9 mouse cellular contexts compared by ENCODE assay signal in the genomic region with DNA sequence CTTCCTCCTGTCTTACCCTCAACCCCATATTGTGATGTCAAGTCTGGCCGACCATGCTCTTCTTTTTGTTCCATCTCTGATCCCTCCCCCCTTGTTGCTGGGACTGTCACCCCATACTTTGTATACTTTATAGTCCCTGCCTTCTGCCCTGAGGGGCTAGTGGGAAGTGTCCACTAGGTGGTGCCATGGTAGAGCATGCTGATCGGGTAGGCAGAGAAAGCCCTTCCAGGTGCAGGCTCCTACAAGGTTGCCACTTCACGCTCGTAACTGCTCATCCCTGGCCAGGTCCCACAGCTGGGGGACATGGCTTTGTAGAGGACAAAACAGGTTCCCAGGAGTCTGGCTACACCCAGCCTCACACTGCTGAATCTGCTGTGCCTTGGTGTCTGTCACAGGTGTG. TPM values are rescaled to one million over a fixed set of nuclear protein-coding genes. Genes with fewer than 3 reads are reported as not detected.
DNase-seq lines count a peak whose midpoint lies in the region; ATAC-seq and TF ChIP-seq lines count a peak whose summit lies in the region.
"Had no signal": no experiment of that assay in that cellular context is flagged by ENCODE, and none has a peak within 500 bp of the region (broad histone marks: within the 10 kb centered on the region; RNA-seq: fewer than 3 reads in every experiment).

No protein-coding gene starts in this region.

- no peaks in the 10 kb centered on the region for H3K36me3 ChIP-seq in liver, embryonic 11.5 days (ENCODE audit: control insufficient read depth, insufficient read depth, low read length)
- H3K36me3 ChIP-seq in stomach, postnatal 0 days (ENCODE audit: control insufficient read depth, insufficient read depth, low read length): no peaks in the 10 kb centered on the region
- H3K36me3 ChIP-seq in hindbrain, embryonic 16.5 days (ENCODE audit: control insufficient read depth, insufficient read depth, low read length): no peaks in the 10 kb centered on the region
- H3K36me3 ChIP-seq: stomach, embryonic 15.5 days had no signal

- 0 out of 2 replicates have a peak, but pooled peaks cover 2% of the 10 kb centered on the region for H3K4me1 ChIP-seq in liver, embryonic 11.5 days (replicated peaks; ENCODE audit: control insufficient read depth, insufficient read depth, low read length)
- H3K4me1 ChIP-seq in embryonic fibroblast, embryonic 13.5 days (ENCODE audit: control insufficient read depth, insufficient read depth, low read length): peaks cover 30% of the 10 kb centered on the region
- H3K4me1 ChIP-seq in stomach, postnatal 0 days (replicated peaks; ENCODE audit: control insufficient read depth, insufficient read depth): peaks cover 7% of the 10 kb centered on the region
- no peaks in the 10 kb centered on the region for H3K4me1 ChIP-seq in hindbrain, embryonic 16.5 days (ENCODE audit: control insufficient read depth, insufficient read depth, low read depth, low read length)

- H3K27me3 ChIP-seq in liver, embryonic 11.5 days (replicated peaks; ENCODE audit: control insufficient read depth, insufficient read depth, low read length): no peaks in the 10 kb centered on the region
- no peaks in the 10 kb centered on the region for H3K27me3 ChIP-seq in stomach, postnatal 0 days (ENCODE audit: control insufficient read depth, insufficient read depth, low read length)
- H3K27me3 ChIP-seq in hindbrain, embryonic 16.5 days (replicated peaks; ENCODE audit: control insufficient read depth, insufficient read depth, low read length): no peaks in the 10 kb centered on the region
- H3K27me3 ChIP-seq: stomach, embryonic 15.5 days had no signal

- ATAC-seq in liver, embryonic 11.5 days (replicated peaks; ENCODE audit: low FRiP score): no peak
- ATAC-seq in stomach, postnatal 0 days (ENCODE audit: low FRiP score, low TSS enrichment): peak; percentile 50; the same call in 1 of the 2 replicates
- no peak for ATAC-seq in hindbrain, embryonic 16.5 days

- TF ChIP-seq EP300 in stomach, postnatal 0 days (optimal IDR thresholded peaks at IDR 0.05): no peak

- H3K4me3 ChIP-seq in liver, embryonic 11.5 days (ENCODE audit: low read depth, low read length): no peak overlapping the region
- no peak overlapping the region for H3K4me3 ChIP-seq in embryonic fibroblast, embryonic 13.5 days (ENCODE audit: insufficient read depth, low read length)
- H3K4me3 ChIP-seq in stomach, postnatal 0 days (ENCODE audit: low read depth, low read length): no peak overlapping the region
- no peak overlapping the region for H3K4me3 ChIP-seq in hindbrain, embryonic 16.5 days (ENCODE audit: low read length)
- H3K4me3 ChIP-seq: stomach, embryonic 15.5 days had no signal

- H3K4me2 ChIP-seq in liver, embryonic 11.5 days: no peak overlapping the region
- no peak overlapping the region for H3K4me2 ChIP-seq in stomach, postnatal 0 days (replicated peaks; ENCODE audit: low read depth)
- no peak overlapping the region for H3K4me2 ChIP-seq in hindbrain, embryonic 16.5 days (ENCODE audit: low read length)
- H3K4me2 ChIP-seq: stomach, embryonic 15.5 days had no signal

- TF ChIP-seq POLR2A in embryonic fibroblast, embryonic 13.5 days (IDR thresholded peaks at IDR 0.05; ENCODE audit: low read depth, low read length): no peak

- H3K9ac ChIP-seq in liver, embryonic 11.5 days (ENCODE audit: low read depth, low read length): no peak overlapping the region
- H3K9ac ChIP-seq in stomach, postnatal 0 days (ENCODE audit: low read length): no peak overlapping the region
- H3K9ac ChIP-seq in hindbrain, embryonic 16.5 days (ENCODE audit: low read depth, low read length): no peak overlapping the region
- H3K9ac ChIP-seq: stomach, embryonic 15.5 days had no signal

- WGBS in liver, embryonic 11.5 days: 63% methylated on average over 4 of the region's 4 CpGs
- WGBS in stomach, postnatal 0 days: 60% methylated on average over 4 of the region's 4 CpGs
- WGBS in hindbrain, embryonic 16.5 days: 72% methylated on average over 4 of the region's 4 CpGs

- no peaks in the 10 kb centered on the region for H3K9me3 ChIP-seq in liver, embryonic 11.5 days (ENCODE audit: control insufficient read depth, low read length)
- no peaks in the 10 kb centered on the region for H3K9me3 ChIP-seq in stomach, postnatal 0 days (ENCODE audit: control insufficient read depth, low read length)
- no peaks in the 10 kb centered on the region for H3K9me3 ChIP-seq in hindbrain, embryonic 16.5 days (ENCODE audit: control insufficient read depth, low read length)
- H3K9me3 ChIP-seq: stomach, embryonic 15.5 days had no signal

- DNase-seq in adrenal gland, postnatal 10 days: peak; percentile 67
- DNase-seq in adrenal gland, adult 18-20 months (ENCODE audit: low spot score in 2 of 2): no peak
- peak; percentile 56 for DNase-seq in liver
- no peak for DNase-seq in liver, embryonic 11.5 days (ENCODE audit: low spot score)
- peak; percentile 63 for DNase-seq in stomach, postnatal 0 days (ENCODE audit: low spot score)
- no peak for DNase-seq in right cerebral cortex, postnatal 10 days (ENCODE audit: low spot score in 2 of 2)

- H3K27ac ChIP-seq in liver, embryonic 11.5 days (ENCODE audit: low read depth, low read length): no peak overlapping the region
- no peak overlapping the region for H3K27ac ChIP-seq in embryonic fibroblast, embryonic 13.5 days (ENCODE audit: insufficient read depth, low read length)
- no peak overlapping the region for H3K27ac ChIP-seq in stomach, postnatal 0 days (replicated peaks)
- H3K27ac ChIP-seq in hindbrain, embryonic 16.5 days (ENCODE audit: low read depth, low read length): no peak overlapping the region
- H3K27ac ChIP-seq: stomach, embryonic 15.5 days had no signal

- TF ChIP-seq CTCF in embryonic fibroblast, embryonic 13.5 days (IDR thresholded peaks at IDR 0.05; ENCODE audit: borderline replicate concordance, insufficient read depth, low read length): peak; percentile 61; the same call in 1 of the 2 replicates
- peak; percentile 81 for TF ChIP-seq CTCF in stomach, postnatal 0 days (IDR thresholded peaks at IDR 0.05; ENCODE audit: low read depth)

RNA-seq across cellular contexts. Expression of gene Col5a1, which starts 29.5 kb away (rescaled TPM):
- total RNA-seq in adrenal gland, postnatal 10 days (2021): 100 to 1,000 TPM; 101 to 110 TPM
- 10 to 100 TPM; 23.8 to 35.6 TPM for total RNA-seq in adrenal gland, adult 18-20 months (2021)
- polyA plus RNA-seq in liver, embryonic 11.5 days (2014; fragmentation: Nextera tagmentation; extraction: Ambion mirVana): 23.3 and 27.9 TPM in 2 replicates
- polyA plus RNA-seq in embryonic fibroblast, embryonic 13.5 days (2011; ENCODE audit: insufficient read length, low read depth, missing spikeins): 997 and 1,013 TPM in 2 replicates
- 68.7 and 69.2 TPM in 2 replicates for polyA plus RNA-seq in stomach, postnatal 0 days (2015; fragmentation: Nextera tagmentation; extraction: Ambion mirVana)
- polyA plus RNA-seq in hindbrain, embryonic 16.5 days (2015; fragmentation: Nextera tagmentation; extraction: Ambion mirVana): 9.2 and 13.5 TPM in 2 replicates

Comparison
In these comparisons a context has a peak if more than half of its experiments do, and no peak if none do; other contexts are left out.
1. DNase-seq: peak in adrenal gland, postnatal 10 days (single experiment), liver (single experiment) and stomach, postnatal 0 days (single experiment); none in adrenal gland, adult 18-20 months (0 of 2), liver, embryonic 11.5 days (single experiment) and right cerebral cortex, postnatal 10 days (0 of 2).
2. RNA of gene Col5a1, which starts 29.5 kb away (polyA plus RNA-seq): 997 to 1,013 TPM in embryonic fibroblast, embryonic 13.5 days; 68.7 to 69.2 TPM in stomach, postnatal 0 days, 23.3 to 27.9 TPM in liver, embryonic 11.5 days and 9.2 to 13.5 TPM in hindbrain, embryonic 16.5 days; every median in the first group is over 10 times any median in the second.